Mouse (Mus musculus) olfactory bulb, adult 2 months (tissue): ENCODE measurements around the gene Irf1.

Experiments
- CTCF ChIP-seq: fragments of 200-500 bp; IDR thresholded peaks from 2 replicates; pipeline ENCODE4 v1.5.1; 2012; ENCODE audit warnings: low read depth, mild to moderate bottlenecking, low read length, moderate library complexity; ENCODE audit not compliant: insufficient read depth
- POLR2A ChIP-seq: fragments of 200-500 bp; IDR thresholded peaks from 2 replicates; pipeline ENCODE4 v1.6.1; 2012; ENCODE audit warnings: mild to moderate bottlenecking, low read depth, low read length, moderate library complexity; ENCODE audit not compliant: insufficient read depth

- TF ChIP-seq POLR2A (no peak), CTCF (no peak)
Measured at GRCm38 (mm10) chr11:53821945-53822338, 52.1 kb downstream of the Irf1 start.
